Mouse (Mus musculus) hindbrain, embryonic 16.5 days (tissue): ENCODE data around the gene 3110082I17Rik. TPM values are rescaled to one million over a fixed set of nuclear protein-coding genes. Genes with fewer than 3 reads are reported as not detected.

ENCODE experiments used
- ATAC-seq: fragments of 200-750 bp; cut with Nextera tagmentation; 2 replicates; pipeline ENCODE4 v1.8.0; 2017; ENCODE audit warnings: moderate TSS enrichment, moderate library complexity
- H3K27ac ChIP-seq: fragments of 300-500 bp; sonication (generic); 2 replicates; pipeline ENCODE4 v1.5.1; 2014; ENCODE audit warnings: low read depth, mild to moderate bottlenecking, control low read depth, low read length, moderate library complexity
- H3K27me3 ChIP-seq: fragments of 300-500 bp; sonication (generic); replicated peaks from 2 replicates; pipeline ENCODE4 v1.6.1; 2014; ENCODE audit warnings: low read length; ENCODE audit not compliant: control insufficient read depth, insufficient read depth
- H3K36me3 ChIP-seq: fragments of 300-500 bp; sonication (generic); 2 replicates; pipeline ENCODE4 v1.6.1; 2014; ENCODE audit warnings: mild to moderate bottlenecking, low read length, moderate library complexity, mixed read lengths; ENCODE audit not compliant: control insufficient read depth, insufficient read depth
- H3K4me1 ChIP-seq: fragments of 300-500 bp; sonication (generic); 2 replicates; pipeline ENCODE4 v1.6.1; 2014; ENCODE audit warnings: low read depth, low read length; ENCODE audit not compliant: control insufficient read depth, insufficient read depth
- H3K4me2 ChIP-seq: fragments of 300-500 bp; sonication (generic); 2 replicates; pipeline ENCODE4 v1.6.1; 2014; ENCODE audit warnings: mild to moderate bottlenecking, low read length, control low read depth, moderate library complexity
- H3K4me3 ChIP-seq: fragments of 300-500 bp; sonication (generic); 2 replicates; pipeline ENCODE4 v1.5.1; 2014; ENCODE audit warnings: mild to moderate bottlenecking, low read length, control low read depth, moderate library complexity
- H3K9ac ChIP-seq: fragments of 300-500 bp; sonication (generic); 2 replicates; pipeline ENCODE4 v1.6.1; 2014; ENCODE audit warnings: low read depth, mild to moderate bottlenecking, control low read depth, low read length, moderate library complexity
- H3K9me3 ChIP-seq: fragments of 300-500 bp; sonication (generic); 2 replicates; pipeline ENCODE4 v1.6.1; 2014; ENCODE audit warnings: mild to moderate bottlenecking, low read length, moderate library complexity; ENCODE audit not compliant: control insufficient read depth
- WGBS: fragments of 180-500 bp; shearing (Covaris S2); extraction: QIAGEN DNeasy Blood & Tissue Kit; methylation state at CpG from one replicate; pipeline ENCODE4 v1.1.7; 2014; 5-methylcytosine and 5-hydroxymethylcytosine counted together
- polyA plus RNA-seq: library from polyadenylated mRNA; unstranded; fragments of >200 nt; fragmentation: Nextera tagmentation; extraction: Ambion mirVana; gene quantifications from 2 replicates; pipeline ENCODE4 v1.2.1, GENCODE M21; 2015

Gene 3110082I17Rik
- polyA plus RNA-seq, 1 experiment from 2014 or later = 20.3 TPM

DNA sequence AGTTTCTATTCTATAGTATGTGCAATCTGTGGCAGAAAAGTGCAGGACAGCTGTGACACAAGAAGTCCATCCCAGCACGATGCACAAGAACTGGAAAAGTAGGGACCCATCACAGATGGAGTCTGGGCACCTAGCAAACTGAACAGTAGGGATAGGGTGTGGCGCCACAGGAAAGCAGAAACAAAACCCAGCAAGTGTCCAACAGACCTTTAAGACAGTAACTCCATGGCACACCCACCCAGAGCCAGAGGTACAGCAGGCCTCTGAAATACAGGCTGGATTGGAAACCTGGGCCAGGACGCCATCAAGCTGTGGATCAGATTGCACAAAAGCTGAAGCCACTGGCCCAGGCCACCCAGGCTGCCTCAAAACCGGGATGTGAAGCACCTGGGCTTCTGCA lies 17.4 kb downstream of the 3110082I17Rik start:
- Histone ChIP-seq H3K4me3 (no peak overlapping the region), H3K4me2 (no peak overlapping the region), H3K9me3 (no peaks in the 10 kb centered on the region), H3K9ac (peak overlapping the region; percentile 22; the same call in 1 of the 2 replicates), H3K27me3 (no peaks in the 10 kb centered on the region), H3K27ac (peak overlapping the region; percentile 48), H3K4me1 (peaks cover 17% of the 10 kb centered on the region), H3K36me3 (no peaks in the 10 kb centered on the region)
- WGBS = 77% methylated on average over 4 of the region's 4 CpGs
- no peak for ATAC-seq

- no peaks in the 10 kb centered on the region for H3K27me3 ChIP-seq
- H3K4me3 ChIP-seq = no peak overlapping the region
- WGBS = 56% methylated on average over 12 of the region's 12 CpGs
- H3K4me1 ChIP-seq = peaks cover 17% of the 10 kb centered on the region
- H3K36me3 ChIP-seq = no peaks in the 10 kb centered on the region
- no peak overlapping the region for H3K9ac ChIP-seq
- no peaks in the 10 kb centered on the region for H3K9me3 ChIP-seq
- 0 out of 2 replicates have a peak, but pooled peaks have one; percentile 32 for ATAC-seq
- H3K4me2 ChIP-seq = no peak overlapping the region
- peak overlapping the region; percentile 56 for H3K27ac ChIP-seq
Measured at GRCm38 (mm10) chr5:139442428-139442827, 17.9 kb downstream of the 3110082I17Rik start.

- Histone ChIP-seq H3K9ac (no peak overlapping the region), H3K4me3 (no peak overlapping the region), H3K4me1 (peaks cover 17% of the 10 kb centered on the region), H3K36me3 (no peaks in the 10 kb centered on the region), H3K27me3 (no peaks in the 10 kb centered on the region), H3K4me2 (no peak overlapping the region), H3K9me3 (no peaks in the 10 kb centered on the region), H3K27ac (no peak overlapping the region; the same call in 1 of the 2 replicates)
- no peak for ATAC-seq
- 85% methylated on average over 2 of the region's 2 CpGs for WGBS
Measured at GRCm38 (mm10) chr5:139441726-139442018, 18.7 kb downstream of the 3110082I17Rik start.

GRCm38 (mm10) chr5:139440926-139441725 lies 19.2 kb downstream of the 3110082I17Rik start:
- H3K4me1 ChIP-seq = peaks cover 17% of the 10 kb centered on the region
- H3K4me2 ChIP-seq = no peak overlapping the region
- H3K27ac ChIP-seq = peak overlapping the region; percentile 17; the same call in 1 of the 2 replicates
- WGBS = 96% methylated on average over 11 of the region's 11 CpGs
- H3K36me3 ChIP-seq = no peaks in the 10 kb centered on the region
- ATAC-seq = no peak
- H3K9ac ChIP-seq = no peak overlapping the region
- no peaks in the 10 kb centered on the region for H3K9me3 ChIP-seq
- no peak overlapping the region for H3K4me3 ChIP-seq
- H3K27me3 ChIP-seq = no peaks in the 10 kb centered on the region

- Histone ChIP-seq H3K4me1 (peaks cover 23% of the 10 kb centered on the region), H3K27me3 (no peaks in the 10 kb centered on the region), H3K36me3 (no peaks in the 10 kb centered on the region), H3K4me3 (no peak overlapping the region), H3K9me3 (no peaks in the 10 kb centered on the region), H3K27ac (peak overlapping the region; percentile 17; the same call in 1 of the 2 replicates), H3K4me2 (no peak overlapping the region), H3K9ac (no peak overlapping the region)
- ATAC-seq = no peak
- 61% methylated on average over 5 of the region's 5 CpGs for WGBS
Measured at GRCm38 (mm10) chr5:139440451-139440850, 19.9 kb downstream of the 3110082I17Rik start.

DNA sequence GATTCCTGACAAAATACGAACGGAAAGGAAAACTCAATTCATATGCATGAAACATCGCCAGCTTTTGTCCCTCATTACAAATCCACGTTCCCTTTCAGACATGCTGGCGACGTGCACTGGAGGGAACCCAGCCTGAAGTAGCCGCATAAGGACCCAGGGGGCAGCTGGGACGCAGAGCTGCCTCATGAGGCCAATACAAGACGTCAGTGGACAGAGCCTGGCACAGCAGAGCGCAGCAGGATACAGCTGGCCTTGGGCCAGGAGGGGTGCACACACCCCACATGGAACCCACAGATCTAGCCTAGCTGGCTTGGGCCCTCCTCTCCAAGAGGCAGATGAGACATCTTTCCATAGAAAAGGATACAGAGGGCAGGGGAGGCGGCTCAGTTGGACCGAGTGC lies 21.9 kb downstream of the 3110082I17Rik start:
- H3K9ac ChIP-seq = no peak overlapping the region
- ATAC-seq = no peak
- H3K36me3 ChIP-seq = no peaks in the 10 kb centered on the region
- H3K27ac ChIP-seq = no peak overlapping the region
- H3K4me2 ChIP-seq = no peak overlapping the region
- 48% methylated on average over 12 of the region's 12 CpGs for whole genome bisulfite sequencing
- peaks cover 34% of the 10 kb centered on the region for H3K4me1 ChIP-seq
- H3K4me3 ChIP-seq = no peak overlapping the region
- H3K27me3 ChIP-seq = no peaks in the 10 kb centered on the region
- no peaks in the 10 kb centered on the region for H3K9me3 ChIP-seq

- no peak overlapping the region for H3K4me3 ChIP-seq
- H3K27me3 ChIP-seq = no peaks in the 10 kb centered on the region
- H3K4me2 ChIP-seq = no peak overlapping the region
- H3K9ac ChIP-seq = no peak overlapping the region
- H3K4me1 ChIP-seq = peaks cover 35% of the 10 kb centered on the region
- H3K9me3 ChIP-seq = no peaks in the 10 kb centered on the region
- WGBS = 94% methylated on average over 4 of the region's 4 CpGs
- H3K36me3 ChIP-seq = no peaks in the 10 kb centered on the region
- no peak overlapping the region for H3K27ac ChIP-seq
- ATAC-seq = no peak
Measured at GRCm38 (mm10) chr5:139437769-139438168, 22.6 kb downstream of the 3110082I17Rik start.

- H3K9ac ChIP-seq = no peak overlapping the region
Measured at GRCm38 (mm10) chr5:139434940-139435339, 25.4 kb downstream of the 3110082I17Rik start.

DNA sequence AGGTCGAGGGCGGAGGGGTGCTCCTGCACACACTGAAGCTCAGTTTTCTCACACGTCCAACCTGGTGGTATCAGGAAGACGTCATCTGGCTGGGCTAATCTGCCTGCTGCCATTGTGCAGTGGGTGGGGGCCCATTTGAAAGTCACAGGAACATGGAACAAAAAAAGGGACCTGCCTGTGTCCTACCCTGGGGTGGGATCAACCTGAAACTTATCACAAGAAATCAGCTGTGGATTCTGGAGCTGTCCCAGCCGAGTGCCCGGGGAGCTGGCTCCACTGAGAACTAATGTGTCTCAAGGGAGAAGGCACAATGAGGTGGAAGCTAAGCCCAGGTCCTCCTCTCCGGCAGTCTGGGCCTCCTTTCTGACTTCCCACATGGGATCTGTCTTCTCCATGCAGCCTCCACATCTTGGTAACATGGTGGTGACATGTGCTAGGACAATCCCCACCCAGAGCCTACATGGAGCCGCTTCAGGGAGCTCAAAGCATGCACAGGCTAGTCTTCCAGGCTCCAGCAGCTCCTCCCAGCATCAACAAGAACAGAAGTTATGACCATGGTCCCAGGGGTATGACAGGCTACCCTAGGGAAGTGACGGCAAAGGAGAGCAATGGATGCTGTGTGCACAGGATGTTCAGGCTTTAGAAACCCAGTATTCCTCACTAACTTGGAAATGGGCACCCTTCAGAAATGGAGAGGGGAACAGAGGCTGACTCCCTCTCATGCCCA lies 26.3 kb downstream of the 3110082I17Rik start:
- 80% methylated on average over 9 of the region's 9 CpGs for WGBS
- no peak overlapping the region for H3K9ac ChIP-seq
- no peak overlapping the region for H3K4me2 ChIP-seq
- no peaks in the 10 kb centered on the region for H3K36me3 ChIP-seq
- H3K4me3 ChIP-seq = no peak overlapping the region
- no peak overlapping the region for H3K27ac ChIP-seq
- no peak for ATAC-seq
- H3K9me3 ChIP-seq = no peaks in the 10 kb centered on the region
- H3K4me1 ChIP-seq = peaks cover 42% of the 10 kb centered on the region
- no peaks in the 10 kb centered on the region for H3K27me3 ChIP-seq

More at GRCm38 (mm10) chr5:139434940-139435339, 25.4 kb downstream of the 3110082I17Rik start:
- H3K36me3 ChIP-seq = no peaks in the 10 kb centered on the region
- ATAC-seq = peak; percentile 77
- H3K4me1 ChIP-seq = peaks cover 36% of the 10 kb centered on the region
- H3K27me3 ChIP-seq = no peaks in the 10 kb centered on the region
- H3K27ac ChIP-seq = peak overlapping the region; percentile 46; the same call in 1 of the 2 replicates
- H3K9me3 ChIP-seq = no peaks in the 10 kb centered on the region
- 12% methylated on average over 8 of the region's 8 CpGs for WGBS
- no peak overlapping the region for H3K4me3 ChIP-seq
- peak overlapping the region; percentile 13; the same call in 1 of the 2 replicates for H3K4me2 ChIP-seq
